ENCODE assay signal across 24 mouse cellular contexts in genomic region chr13:29768104-29768503, GRCm38 (mm10).
DNase-seq lines count a peak whose midpoint lies in the region; ATAC-seq and TF ChIP-seq lines count a peak whose summit lies in the region.
"Had no signal": no experiment of that assay in that cellular context is flagged by ENCODE, and none has a peak within 500 bp of the region (broad histone marks: within the 10 kb centered on the region; RNA-seq: fewer than 3 reads in every experiment).

No protein-coding gene starts in this region.

- ATAC-seq in hematopoietic stem cell, adult 5-6 weeks (replicated peaks in 1 of 2; ENCODE audit: insufficient read depth in 1 of 2, low FRiP score in 2 of 2, low TSS enrichment in 1 of 2, low read depth in 1 of 2, poor library complexity in 2 of 2, severe bottlenecking in 2 of 2): peak; percentile 73 to 75
- no peak for ATAC-seq in erythroblast, adult 5-6 weeks (replicated peaks; ENCODE audit: low FRiP score, poor library complexity, severe bottlenecking)
- ATAC-seq: CD4-positive, CD25-positive, alpha-beta regulatory T cell, adult 4 months; forebrain, embryonic 16.5 days; hindbrain, embryonic 16.5 days; inflammation-experienced regulatory T-cells, adult 6 months; Patski had no signal

- no peaks in the 10 kb centered on the region for H3K79me2 ChIP-seq in MEL (ENCODE audit: control insufficient read depth, insufficient read depth, low read length, poor library complexity)

- H3K36me3 ChIP-seq in MEL (ENCODE audit: control insufficient read depth in 1 of 2, insufficient read depth in 2 of 2, low read length in 2 of 2): peaks cover 0 to 2% of the 10 kb centered on the region in 2 experiments; a peak in 2 of 4 replicates
- H3K36me3 ChIP-seq in splenic B cell, adult 2 months (ENCODE audit: control insufficient read depth, insufficient read depth, low read length, poor library complexity, severe bottlenecking): no peaks in the 10 kb centered on the region
- H3K36me3 ChIP-seq: embryonic facial prominence, embryonic 15.5 days; forebrain, embryonic 12.5 days; heart, embryonic 13.5 days; hindbrain, embryonic 12.5 days had no signal

- H3K9ac ChIP-seq in MEL (ENCODE audit: control insufficient read depth, low read depth, low read length, poor library complexity, severe bottlenecking): no peak overlapping the region
- H3K9ac ChIP-seq: embryonic facial prominence, embryonic 15.5 days; forebrain, embryonic 12.5 days; heart, embryonic 13.5 days; hindbrain, embryonic 12.5 days had no signal

- DNase-seq in 416B (ENCODE audit: low read depth) (peak; percentile 68), MEL (ENCODE audit: low read depth, low spot score) (peak; percentile 67)
- DNase-seq in splenic B cell, adult 2 months (ENCODE audit: low read depth, low spot score): peak; percentile 39
- no peak for DNase-seq in lung, postnatal 10 days
- no peak for DNase-seq in lung, adult 18-20 months
- DNase-seq: adrenal gland, adult 2 months; adrenal gland, postnatal 25 days; B cell, adult 2 months; cerebellum, adult 18-20 months; cerebellum, postnatal 10 days; gastrocnemius, postnatal 10 days; heart, postnatal 36 days had no signal

- H3K4me3 ChIP-seq in MEL (ENCODE audit: control insufficient read depth in 1 of 2, insufficient read depth in 1 of 2, low read depth in 2 of 2, low read length in 2 of 2): no peak overlapping the region
- H3K4me3 ChIP-seq: embryonic facial prominence, embryonic 15.5 days; forebrain, embryonic 12.5 days; heart, embryonic 13.5 days; hindbrain, embryonic 12.5 days had no signal

- peaks cover 3 to 5% of the 10 kb centered on the region in 2 experiments; a peak in 3 of 4 replicates for H3K4me1 ChIP-seq in MEL (ENCODE audit: control insufficient read depth in 1 of 2, insufficient read depth in 2 of 2, low read length in 2 of 2)

- no peaks in the 10 kb centered on the region for H3K27me3 ChIP-seq in MEL (ENCODE audit: control insufficient read depth in 1 of 2, insufficient read depth in 2 of 2, low read length in 2 of 2)
- H3K27me3 ChIP-seq in splenic B cell, adult 2 months (ENCODE audit: control insufficient read depth, insufficient read depth, low read length, poor library complexity, severe bottlenecking): no peaks in the 10 kb centered on the region
- H3K27me3 ChIP-seq: embryonic facial prominence, embryonic 15.5 days; forebrain, embryonic 12.5 days; heart, embryonic 13.5 days; hindbrain, embryonic 12.5 days; Patski had no signal

- no peaks in the 10 kb centered on the region for H3K9me3 ChIP-seq in MEL (replicated peaks; ENCODE audit: insufficient read depth, low read length)
- H3K9me3 ChIP-seq: embryonic facial prominence, embryonic 15.5 days; forebrain, embryonic 12.5 days; G1E; heart, embryonic 13.5 days; hindbrain, embryonic 12.5 days had no signal

- TF ChIP-seq EP300 in MEL (IDR thresholded peaks at IDR 0.05; ENCODE audit: low read depth in 1 of 2, low read length in 2 of 2): no peak

- no peak for TF ChIP-seq CTCF in MEL (IDR thresholded peaks at IDR 0.05 in 2 of 3, conservative IDR thresholded peaks at IDR 0.05 in 1 of 3; ENCODE audit: control insufficient read depth in 1 of 3, insufficient read depth in 1 of 3, low read depth in 2 of 3, low read length in 3 of 3, poor library complexity in 1 of 3, severe bottlenecking in 1 of 3)

- no peak for TF ChIP-seq RAD21 in MEL (IDR thresholded peaks at IDR 0.05; ENCODE audit: low read depth, low read length)

- H3K27ac ChIP-seq in MEL (ENCODE audit: control insufficient read depth, low read depth, low read length): no peak overlapping the region
- H3K27ac ChIP-seq: embryonic facial prominence, embryonic 15.5 days; forebrain, embryonic 12.5 days had no signal

- no peak for TF ChIP-seq POLR2A in MEL (IDR thresholded peaks at IDR 0.05; ENCODE audit: control insufficient read depth in 1 of 2, insufficient read depth in 1 of 2, low read depth in 1 of 2, low read length in 2 of 2, poor library complexity in 1 of 2)

TF ChIP-seq in MEL, 35 proteins besides CTCF, POLR2A, EP300 and RAD21:
- TF ChIP-seq E2F4 (IDR thresholded peaks at IDR 0.05; ENCODE audit: borderline replicate concordance, low read depth, low read length) (no peak), POLR2AphosphoS2 (IDR thresholded peaks at IDR 0.05; ENCODE audit: low read length) (no peak), UBTF (IDR thresholded peaks at IDR 0.05; ENCODE audit: borderline replicate concordance, insufficient read depth, low read depth, low read length) (no peak), NELFE (IDR thresholded peaks at IDR 0.05; ENCODE audit: low read depth, low read length) (no peak), CHD2 (IDR thresholded peaks at IDR 0.05; ENCODE audit: low read length) (no peak)

Comparison
In these comparisons a context has a peak if more than half of its experiments do, and no peak if none do; other contexts are left out.
1. DNase-seq: peak in 416B (single experiment), MEL (single experiment) and splenic B cell, adult 2 months (single experiment); none in lung, postnatal 10 days (single experiment) and lung, adult 18-20 months (0 of 2).